Mouse (Mus musculus): Measurements from ENCODE around the gene Grin1.
A peak's percentile ranks its signal among the peaks of the same experiment; 100 is the strongest.
"Not testable (repeated sequence)": the region's sequence is repeated elsewhere in the genome, so short reads cannot be mapped to it uniquely, and the experiment has no call there.

Gene Grin1

GRCm38 (mm10) chr2:25286837-25287636 is 31.9 kb downstream of the Grin1 start:
- no peak for DNase-seq (ENCODE audit: low spot score)

DNA sequence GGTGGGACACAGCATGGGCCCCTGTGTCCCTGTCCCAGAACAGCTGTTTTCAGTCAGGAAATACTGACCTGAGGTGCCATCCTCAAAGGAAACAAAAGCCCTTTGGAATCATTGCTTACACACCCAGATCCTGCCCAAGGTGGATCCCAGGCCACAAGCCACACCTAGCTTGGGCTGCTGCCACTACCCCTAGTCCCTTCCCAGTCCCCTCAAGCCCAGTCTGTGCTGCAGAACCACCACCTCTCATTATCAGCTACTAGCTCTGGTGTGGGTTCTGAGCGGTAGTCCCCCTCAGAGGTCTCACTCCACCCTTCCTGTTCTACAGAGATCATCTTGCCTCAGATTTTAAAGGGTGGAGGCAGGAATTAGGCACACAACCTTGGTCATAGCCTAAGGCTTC is 32.7 kb downstream of the Grin1 start:
- no peak for DNase-seq (ENCODE audit: low spot score)

DNA sequence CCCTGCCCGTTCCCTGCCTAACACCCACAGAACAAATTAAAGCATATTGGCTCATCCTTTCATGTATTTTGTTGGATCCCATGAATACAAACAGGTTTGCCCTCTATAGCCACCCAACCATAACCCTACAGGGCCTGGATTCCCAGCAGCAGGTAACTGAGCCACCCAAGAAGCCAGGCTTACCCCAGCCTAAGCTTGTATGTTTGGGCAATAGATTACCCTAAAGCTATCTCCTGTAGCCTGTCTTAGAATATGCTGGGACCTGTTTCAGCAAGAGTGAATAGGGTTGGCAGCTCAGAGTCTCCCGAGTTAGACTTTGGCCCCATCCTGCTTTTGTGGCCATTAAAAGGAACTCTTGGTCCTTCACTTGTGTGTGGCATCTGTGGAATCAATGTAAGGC is 33.4 kb downstream of the Grin1 start:
- no peak for DNase-seq (ENCODE audit: low spot score)

GRCm38 (mm10) chr2:25278928-25279882 is 39.8 kb downstream of the Grin1 start:
- peak; percentile 84 for DNase-seq (ENCODE audit: low spot score)

- DNase-seq (ENCODE audit: low spot score) = no peak
These were observed 46.0 kb downstream of the Grin1 start for GRCm38 (mm10) chr2:25273010-25273409.

DNA sequence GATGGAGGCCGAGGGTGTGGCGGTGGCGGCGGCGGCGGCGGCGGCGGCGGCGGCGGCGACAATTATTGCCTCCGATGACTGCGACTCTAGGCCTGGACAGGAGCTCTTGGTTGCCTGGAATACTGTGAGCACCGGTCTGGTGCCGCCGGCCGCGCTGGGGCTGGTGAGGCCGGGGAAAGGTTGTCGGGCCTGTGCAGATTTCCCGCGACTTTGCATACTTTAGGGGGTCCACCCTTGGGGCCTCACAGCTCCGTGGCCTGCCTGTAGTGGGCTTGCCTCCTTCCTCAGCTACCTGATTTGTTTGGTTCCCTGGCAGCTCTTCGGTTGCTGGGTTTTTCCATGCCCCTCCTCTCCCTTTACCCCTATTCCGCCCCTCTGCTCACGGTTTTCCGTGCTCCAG is 46.5 kb downstream of the Grin1 start:
- no peak for DNase-seq (ENCODE audit: low spot score)

DNA sequence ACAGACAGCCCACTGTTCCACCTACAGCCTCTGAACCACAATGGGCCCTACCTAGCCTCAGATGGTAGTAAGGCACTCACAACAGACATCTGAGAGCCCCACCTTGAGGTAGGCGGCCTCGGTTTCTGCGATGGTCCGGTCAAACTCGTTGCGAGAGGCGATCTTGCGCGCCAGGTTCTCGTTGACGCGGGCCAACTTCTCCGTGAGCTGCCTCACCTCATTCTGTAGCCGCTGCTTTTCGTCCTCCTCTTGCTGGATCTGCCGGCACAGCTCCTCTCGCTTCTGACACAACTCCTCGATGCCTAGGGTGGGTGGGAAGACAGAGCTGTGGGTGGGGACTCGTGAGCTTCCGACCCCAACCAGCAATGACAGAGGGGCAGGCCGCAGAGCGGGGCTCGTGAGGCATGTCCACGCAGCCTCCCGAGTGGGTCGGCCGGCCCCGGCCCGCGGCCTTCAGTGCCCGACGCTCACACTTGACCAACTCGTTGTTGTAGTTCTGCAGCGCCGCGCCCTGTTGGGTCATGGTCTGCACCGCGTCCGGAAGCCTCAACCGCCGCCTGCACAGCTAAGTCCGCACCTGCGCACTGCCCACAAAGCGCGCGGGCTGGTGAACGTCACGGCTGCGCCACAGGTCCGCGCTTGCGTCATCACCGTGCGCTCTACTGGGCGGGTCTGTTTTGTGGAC is 47.0 kb downstream of the Grin1 start, which contains the start of the genes Ssna1 and Anapc2:
Ssna1 (minus strand) TSS at position 612 of the 685 bp plus-strand sequence.
Anapc2 (plus strand) TSS at position 652 of the 685 bp plus-strand sequence.
- peak; percentile 94 for DNase-seq (ENCODE audit: low spot score)

DNA sequence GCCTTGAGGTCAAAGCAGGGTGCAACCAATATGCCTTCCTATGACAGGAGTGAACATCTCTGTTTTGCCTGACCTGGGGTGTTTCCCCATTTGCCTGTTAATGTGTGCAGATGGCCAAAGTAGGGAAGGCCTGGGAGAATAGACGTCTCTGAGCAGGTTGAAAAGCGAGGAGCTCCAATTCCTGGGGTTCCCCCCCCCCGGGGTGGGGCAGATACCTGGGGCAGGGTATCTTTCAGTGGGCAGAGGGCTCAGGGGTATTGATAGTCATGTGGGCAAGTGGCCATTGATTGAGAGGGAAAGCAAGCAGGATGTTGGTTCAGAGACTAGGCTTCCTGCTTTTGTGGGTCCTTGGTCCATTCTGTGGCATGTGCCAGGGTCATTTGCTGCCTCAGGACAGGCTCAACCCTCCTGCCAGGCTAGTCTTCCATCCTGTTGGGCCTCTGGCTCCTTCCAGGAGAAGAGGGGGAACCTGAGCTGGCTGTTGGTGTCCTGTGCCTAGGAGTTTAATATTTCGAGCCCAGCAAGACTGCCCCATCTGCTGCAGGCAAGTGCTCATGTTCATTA is 51.2 kb downstream of the Grin1 start:
- DNase-seq (ENCODE audit: low spot score) = no peak

GRCm38 (mm10) chr2:25267241-25267640 is 51.7 kb downstream of the Grin1 start:
- DNase-seq (ENCODE audit: low spot score) = no peak

- DNase-seq (ENCODE audit: low spot score) = no peak
These were observed 52.3 kb downstream of the Grin1 start for GRCm38 (mm10) chr2:25266720-25267119.

DNA sequence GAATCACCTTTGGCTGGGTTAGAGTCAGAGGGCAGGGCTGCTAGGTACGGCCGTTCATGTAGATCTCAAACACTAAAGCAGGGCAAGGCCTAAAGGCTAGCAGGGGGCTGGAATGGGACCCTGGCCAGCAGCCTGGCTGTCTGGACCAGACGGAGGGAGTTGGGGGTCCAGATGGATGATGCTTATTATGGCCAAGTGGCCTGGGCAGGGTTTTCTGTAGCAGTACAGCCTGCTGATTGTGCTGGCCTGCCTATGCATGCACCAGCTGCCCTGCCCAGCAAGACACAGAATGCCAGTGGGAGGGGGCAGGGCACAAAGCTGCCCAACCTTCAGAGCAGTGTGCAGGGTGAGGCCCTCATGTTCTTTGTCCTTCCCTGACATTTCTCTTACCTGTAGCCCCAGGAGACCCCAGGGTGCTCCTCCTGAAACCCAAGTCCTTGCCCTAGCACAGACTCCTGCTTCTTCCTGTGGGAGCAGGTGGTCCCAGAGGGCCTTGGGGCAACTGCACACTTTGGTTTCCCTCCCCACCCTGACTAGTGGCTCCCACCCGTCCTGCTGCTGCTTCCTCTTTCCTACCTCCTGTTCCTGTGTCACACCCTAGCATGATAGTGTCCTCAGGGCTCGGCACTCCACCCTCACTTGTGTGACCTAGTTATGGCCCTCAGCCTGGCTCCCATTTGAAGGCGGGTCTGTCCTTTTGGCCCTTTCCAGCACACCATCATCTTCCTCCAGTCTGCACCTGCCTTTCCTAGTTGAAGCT is 52.9 kb downstream of the Grin1 start:
- DNase-seq (ENCODE audit: low spot score) = no peak

DNA sequence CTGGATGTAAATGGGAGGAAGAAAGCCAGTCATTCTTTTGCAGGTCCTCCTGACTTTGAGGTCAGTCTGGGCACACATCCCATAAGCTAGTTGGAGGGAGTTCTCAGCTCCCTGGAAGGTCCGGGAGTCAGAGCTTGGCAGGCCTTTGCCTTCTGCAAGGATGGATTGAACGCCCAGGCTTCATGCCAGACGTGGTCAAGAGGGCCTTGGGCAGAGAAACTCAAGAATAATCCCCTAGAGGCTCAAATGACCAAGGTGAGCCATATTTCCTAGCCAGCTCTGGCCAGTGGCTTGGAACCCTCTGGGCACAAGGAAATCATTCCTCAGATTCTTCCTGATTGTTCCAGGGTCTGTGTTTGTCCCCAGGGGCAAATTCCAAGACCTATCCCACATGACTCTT is 54.1 kb downstream of the Grin1 start:
- peak; percentile 66 for DNase-seq (ENCODE audit: low spot score)

DNA sequence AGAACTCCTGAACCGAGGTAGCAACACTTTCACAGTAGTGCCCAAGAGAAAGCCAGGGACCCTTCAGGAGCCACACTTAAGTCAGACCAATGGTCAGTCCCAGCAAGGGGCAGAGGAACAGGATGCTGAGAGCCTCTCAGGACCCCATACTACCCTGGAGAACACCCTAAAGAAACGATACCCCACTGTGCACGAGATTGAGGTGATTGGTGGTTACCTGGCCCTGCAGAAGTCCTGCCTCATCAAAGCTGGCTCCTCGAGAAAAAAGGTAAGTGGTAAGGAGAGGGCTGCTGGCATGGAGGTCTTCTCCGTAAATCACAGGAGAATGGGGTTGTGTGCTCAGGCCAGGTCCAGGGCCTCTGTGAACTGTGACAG is 54.7 kb downstream of the Grin1 start:
- no peak for DNase-seq (ENCODE audit: low spot score)

- DNase-seq (ENCODE audit: low spot score) = no peak
These were observed 55.2 kb downstream of the Grin1 start for GRCm38 (mm10) chr2:25263623-25264285.

DNA sequence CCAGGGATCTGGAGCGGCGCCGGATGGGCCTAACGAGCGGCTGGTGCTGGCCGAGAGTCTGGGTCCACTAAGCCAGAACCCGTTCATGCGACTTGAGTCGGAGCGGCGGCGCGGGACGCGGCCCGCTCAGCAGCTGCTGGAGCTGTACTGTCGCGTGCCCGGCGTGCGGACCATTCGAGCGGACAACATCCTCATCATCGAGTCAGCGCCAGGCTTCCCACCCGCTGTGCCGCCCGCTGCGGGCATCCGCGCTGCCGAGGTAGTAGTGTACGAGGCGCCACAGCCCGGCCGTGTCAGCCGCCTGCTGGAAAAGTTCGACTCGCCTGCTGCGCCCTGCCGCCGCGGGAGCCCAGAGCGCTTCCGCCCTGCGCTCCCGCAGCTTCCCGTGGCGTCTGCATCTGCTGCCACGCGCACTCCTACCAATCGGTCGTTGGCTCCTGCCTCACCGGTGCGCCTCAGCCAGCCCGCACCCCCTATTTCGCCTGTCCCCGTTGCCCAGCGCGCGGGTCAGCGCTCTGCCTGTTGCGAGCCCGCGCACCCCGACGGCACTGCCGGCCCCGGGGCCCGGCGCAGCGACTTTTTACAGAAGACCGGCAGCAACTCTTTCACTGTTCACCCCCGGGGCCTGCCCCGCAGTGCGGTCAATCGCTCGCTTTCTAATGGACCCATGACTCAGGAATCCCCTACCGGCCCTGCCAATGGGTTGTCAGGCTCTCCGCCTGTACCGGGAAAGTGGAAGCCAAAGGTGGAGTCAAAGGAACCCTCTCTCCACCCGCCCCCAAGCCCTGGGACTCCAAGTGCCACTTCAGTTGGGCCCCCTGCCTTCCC is 56.0 kb downstream of the Grin1 start:
- no peak for DNase-seq (ENCODE audit: low spot score)

DNA sequence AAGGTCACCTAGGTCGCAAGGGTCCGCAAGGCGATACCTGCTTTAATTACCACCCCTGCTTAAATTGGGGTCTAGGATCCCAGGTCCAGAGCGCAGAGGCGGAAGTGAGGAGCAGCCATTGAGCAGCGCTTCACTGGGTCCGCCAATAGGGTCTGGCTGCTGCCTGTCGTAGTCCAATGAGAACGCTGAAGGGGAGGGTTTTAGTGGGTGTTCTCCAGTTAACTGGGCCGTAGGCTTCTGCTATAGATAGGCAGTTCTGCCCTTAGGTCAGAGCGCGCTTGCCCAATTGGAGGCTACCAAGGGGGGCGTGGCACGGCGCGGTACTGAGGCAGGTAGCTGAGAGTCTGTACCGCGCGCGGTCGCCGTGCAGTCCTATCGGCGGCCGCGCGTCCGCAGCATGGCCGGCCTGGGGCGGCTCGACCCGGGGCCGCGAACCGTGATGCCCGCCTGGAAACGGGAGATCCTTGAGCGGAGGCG is 56.7 kb downstream of the Grin1 start, which contains the start of gene Tprn:
Tprn (plus strand) TSS at position 328 of the 477 bp plus-strand sequence.
- peak; percentile 95 for DNase-seq (ENCODE audit: low spot score)

DNA sequence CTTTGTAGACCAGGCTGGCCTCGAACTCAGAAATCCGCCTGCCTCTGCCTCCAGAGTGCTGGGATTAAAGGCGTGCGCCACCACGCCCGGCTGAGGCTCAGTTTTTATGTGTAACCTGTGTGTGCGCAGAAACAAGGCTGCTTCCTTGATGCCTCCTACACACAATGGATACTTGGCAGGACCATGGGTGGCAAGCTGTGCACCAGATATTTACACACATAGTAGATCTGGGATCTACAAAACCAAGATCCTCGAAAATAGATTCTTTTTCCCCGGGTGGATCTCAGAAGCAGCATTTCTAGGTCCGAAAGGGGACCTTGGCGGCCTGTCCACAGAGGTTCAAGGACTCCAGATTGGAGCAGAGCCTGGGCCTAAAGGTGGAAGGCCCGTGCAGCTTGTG is 57.1 kb downstream of the Grin1 start:
- DNase-seq (ENCODE audit: low spot score) = no peak

DNA sequence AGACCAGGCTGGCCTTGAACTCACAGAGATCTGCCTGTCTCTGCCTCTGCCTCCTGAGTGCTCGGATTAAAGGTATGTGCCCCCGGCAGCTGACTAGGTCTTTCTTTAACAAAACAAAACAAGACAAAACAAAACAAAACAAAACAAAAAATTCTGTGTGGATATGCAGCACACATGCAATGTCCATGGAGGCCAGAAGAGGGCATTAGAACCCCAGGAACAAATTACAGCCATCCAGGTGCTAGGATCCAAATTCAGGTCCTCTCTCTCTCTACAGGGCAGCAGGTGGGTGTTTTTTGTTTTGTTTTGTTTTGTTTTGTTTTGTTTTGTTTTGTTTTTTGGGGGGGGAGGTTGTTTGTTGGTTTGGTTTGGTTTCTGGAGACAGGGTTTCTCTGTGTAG is 60.1 kb downstream of the Grin1 start:
- no peak for DNase-seq (ENCODE audit: low spot score)

DNA sequence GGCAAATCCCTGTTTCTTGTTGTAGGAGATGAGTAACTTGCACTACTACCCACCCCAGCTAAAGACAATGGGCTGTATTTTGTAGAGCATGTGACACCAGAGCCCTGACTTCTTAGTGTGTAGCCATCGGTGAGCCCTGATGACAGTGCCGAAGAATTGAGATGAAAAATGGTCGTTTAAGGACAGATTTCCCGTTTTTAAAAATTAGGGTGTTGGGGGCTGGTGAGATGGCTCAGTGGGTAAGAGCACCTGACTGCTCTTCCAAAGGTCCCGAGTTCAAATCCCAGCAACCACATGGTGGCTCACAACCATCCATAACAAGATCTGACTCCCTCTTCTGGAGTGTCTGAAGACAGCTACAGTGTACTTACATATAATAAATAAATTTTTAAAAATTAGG is 61.7 kb downstream of the Grin1 start:
- not testable (repeated sequence) for DNase-seq (ENCODE audit: low spot score)
